8 mouse cellular contexts compared by ENCODE assay signal in genomic region chr3:69316391-69317195, GRCm38 (mm10). TPM values are rescaled to one million over a fixed set of nuclear protein-coding genes. Genes with fewer than 3 reads are reported as not detected.
DNase-seq lines count a peak whose midpoint lies in the region; ATAC-seq lines count a peak whose summit lies in the region.

Gene Ppm1l, plus strand, starts transcription at chr3:69316861.

- no peaks in the 10 kb centered on the region for H3K36me3 ChIP-seq in forebrain, embryonic 11.5 days (ENCODE audit: control insufficient read depth, insufficient read depth, low read length)
- H3K36me3 ChIP-seq in heart, embryonic 16.5 days (ENCODE audit: control insufficient read depth, insufficient read depth) = no peaks in the 10 kb centered on the region
- H3K36me3 ChIP-seq in liver, embryonic 13.5 days = no peaks in the 10 kb centered on the region
- no peaks in the 10 kb centered on the region for H3K36me3 ChIP-seq in stomach, embryonic 14.5 days (ENCODE audit: control insufficient read depth, insufficient read depth, low read length)

- H3K27ac ChIP-seq in forebrain, embryonic 11.5 days (ENCODE audit: low read depth, low read length) = peak within 1 kb of the TSS; percentile 84
- peak within 1 kb of the TSS; percentile 90 for H3K27ac ChIP-seq in heart, embryonic 16.5 days (ENCODE audit: low read length)
- H3K27ac ChIP-seq in liver, embryonic 13.5 days = peak within 1 kb of the TSS; percentile 92
- peak within 1 kb of the TSS; percentile 72 for H3K27ac ChIP-seq in stomach, embryonic 14.5 days (ENCODE audit: low read length)

- peak within 1 kb of the TSS; percentile 73 for H3K4me3 ChIP-seq in forebrain, embryonic 11.5 days (ENCODE audit: low read depth, low read length)
- H3K4me3 ChIP-seq in heart, embryonic 16.5 days (ENCODE audit: low read length) = peak within 1 kb of the TSS; percentile 90
- peak within 1 kb of the TSS; percentile 83 for H3K4me3 ChIP-seq in liver, embryonic 13.5 days (replicated peaks)
- H3K4me3 ChIP-seq in stomach, embryonic 14.5 days (ENCODE audit: low read depth, low read length) = peak within 1 kb of the TSS; percentile 68

- DNase-seq in CD8-positive naive resting alpha-beta T cell, adult 2 months (ENCODE audit: low read depth in 2 of 2, low spot score in 2 of 2) = peak; percentile 85 to 88
- peak; percentile 90 for DNase-seq in c-Kit-positive CD71-positive TER-119-negative erythroid progenitor cells, embryonic 14.5 days (ENCODE audit: low read depth)
- DNase-seq in forebrain, embryonic 11.5 days (ENCODE audit: low spot score) = peak; percentile 99
- DNase-seq in kidney, postnatal 25 days = peak; percentile 89 to 97
- peak; percentile 88 for DNase-seq in liver, embryonic 13.5 days
- peak; percentile 92 to 95 for DNase-seq in natural killer cell, adult 2 months (ENCODE audit: low spot score in 2 of 2)

- H3K9ac ChIP-seq in forebrain, embryonic 11.5 days (ENCODE audit: low read length) = peak within 1 kb of the TSS; percentile 92
- peak within 1 kb of the TSS; percentile 91 for H3K9ac ChIP-seq in heart, embryonic 16.5 days (ENCODE audit: low read length)
- H3K9ac ChIP-seq in liver, embryonic 13.5 days = peak within 1 kb of the TSS; percentile 92
- H3K9ac ChIP-seq in stomach, embryonic 14.5 days (replicated peaks; ENCODE audit: low read depth, low read length) = peak within 1 kb of the TSS; percentile 61

- H3K9me3 ChIP-seq in forebrain, embryonic 11.5 days (ENCODE audit: control insufficient read depth, low read length) = no peaks in the 10 kb centered on the region
- no peaks in the 10 kb centered on the region for H3K9me3 ChIP-seq in heart, embryonic 16.5 days (replicated peaks; ENCODE audit: control insufficient read depth, low read length)
- H3K9me3 ChIP-seq in liver, embryonic 13.5 days (replicated peaks) = no peaks in the 10 kb centered on the region
- no peaks in the 10 kb centered on the region for H3K9me3 ChIP-seq in stomach, embryonic 14.5 days (ENCODE audit: control insufficient read depth, low read depth, low read length)

- peak; percentile 98 for ATAC-seq in forebrain, embryonic 11.5 days (replicated peaks; ENCODE audit: low FRiP score)
- ATAC-seq in heart, embryonic 16.5 days (replicated peaks; ENCODE audit: extremely low read depth, insufficient read depth, low FRiP score) = peak; percentile 98
- ATAC-seq in liver, embryonic 13.5 days (ENCODE audit: low read depth) = peak; percentile 90
- peak; percentile 96 for ATAC-seq in stomach, embryonic 14.5 days (ENCODE audit: insufficient number of reproducible peaks, insufficient read depth, low FRiP score, low read depth)

- WGBS in forebrain, embryonic 11.5 days = under 1% methylated on average over 75 of the region's 80 CpGs
- WGBS in heart, embryonic 16.5 days = under 1% methylated on average over 74 of the region's 80 CpGs
- under 1% methylated on average over 56 of the region's 80 CpGs for WGBS in liver, embryonic 13.5 days (ENCODE audit: insufficient replicate concordance)
- under 1% methylated on average over 79 of the region's 80 CpGs for WGBS in stomach, embryonic 14.5 days

- H3K4me1 ChIP-seq in forebrain, embryonic 11.5 days (replicated peaks; ENCODE audit: control insufficient read depth, insufficient read depth, low read length) = peaks cover 11% of the 10 kb centered on the region
- peaks cover 10% of the 10 kb centered on the region; the same call in 1 of the 2 replicates for H3K4me1 ChIP-seq in heart, embryonic 16.5 days (ENCODE audit: control insufficient read depth, insufficient read depth, low read length)
- H3K4me1 ChIP-seq in liver, embryonic 13.5 days (replicated peaks) = peaks cover 40% of the 10 kb centered on the region
- peaks cover 17% of the 10 kb centered on the region; the same call in 1 of the 2 replicates for H3K4me1 ChIP-seq in stomach, embryonic 14.5 days (ENCODE audit: control insufficient read depth, insufficient read depth, low read length)

- H3K27me3 ChIP-seq in forebrain, embryonic 11.5 days (ENCODE audit: control insufficient read depth, insufficient read depth, low read length) = no peaks in the 10 kb centered on the region
- H3K27me3 ChIP-seq in heart, embryonic 16.5 days (ENCODE audit: control insufficient read depth, insufficient read depth, low read length) = no peaks in the 10 kb centered on the region
- H3K27me3 ChIP-seq in liver, embryonic 13.5 days = no peaks in the 10 kb centered on the region
- H3K27me3 ChIP-seq in stomach, embryonic 14.5 days (ENCODE audit: control insufficient read depth, insufficient read depth, low read length) = no peaks in the 10 kb centered on the region

- peak within 1 kb of the TSS; percentile 90 for H3K4me2 ChIP-seq in forebrain, embryonic 11.5 days (ENCODE audit: low read depth, low read length, severe bottlenecking)
- H3K4me2 ChIP-seq in heart, embryonic 16.5 days (ENCODE audit: low read depth, low read length) = peak within 1 kb of the TSS; percentile 95
- peak within 1 kb of the TSS; percentile 88 for H3K4me2 ChIP-seq in liver, embryonic 13.5 days
- H3K4me2 ChIP-seq in stomach, embryonic 14.5 days (replicated peaks; ENCODE audit: low read depth, low read length) = peak within 1 kb of the TSS; percentile 82

RNA-seq across cellular contexts. Expression of gene Ppm1l, which starts in this region (rescaled TPM):
- polyA plus RNA-seq in forebrain, embryonic 11.5 days (2014; fragmentation: Nextera tagmentation; extraction: Ambion mirVana) = 16.9 and 17.0 TPM in 2 replicates
- polyA plus RNA-seq in heart, embryonic 16.5 days (2015; fragmentation: Nextera tagmentation; extraction: Ambion mirVana) = 8.4 and 9.9 TPM in 2 replicates
- polyA plus RNA-seq in liver, embryonic 13.5 days (2015; fragmentation: Nextera tagmentation; extraction: Ambion mirVana) = 4.5 and 5.4 TPM in 2 replicates
- 8.0 and 10.4 TPM in 2 replicates for polyA plus RNA-seq in stomach, embryonic 14.5 days (2014; fragmentation: Nextera tagmentation; extraction: Ambion mirVana)

Comparison
In these comparisons a context has a peak if more than half of its experiments do, and no peak if none do; other contexts are left out.
1. Peak in every context shown above with its lines: DNase-seq, ATAC-seq, H3K4me3 ChIP-seq and H3K27ac ChIP-seq.